Mouse (Mus musculus) kidney, embryonic 16.5 days (tissue): ENCODE data around the gene Rplp0. TPM values are rescaled to one million over a fixed set of nuclear protein-coding genes. Genes with fewer than 3 reads are reported as not detected.
A peak's percentile ranks its signal among the peaks of the same experiment; 100 is the strongest.

Experiments used
- ATAC-seq: fragments of 200-750 bp; cut with Nextera tagmentation; 2 replicates; pipeline ENCODE4 v1.8.0; 2017; ENCODE audit warnings: moderate TSS enrichment; ENCODE audit not compliant: low FRiP score, low TSS enrichment
- H3K27ac ChIP-seq: fragments of 300-500 bp; sonication (generic); 2 replicates; pipeline ENCODE4 v1.5.1; 2014; ENCODE audit warnings: low read length
- H3K27me3 ChIP-seq: fragments of 300-500 bp; sonication (generic); 2 replicates; pipeline ENCODE4 v1.6.1; 2014; ENCODE audit warnings: low read length, control low read depth, mixed read lengths; ENCODE audit not compliant: insufficient read depth
- H3K36me3 ChIP-seq: fragments of 300-500 bp; sonication (generic); 2 replicates; pipeline ENCODE4 v1.6.1; 2014; ENCODE audit warnings: low read length, control low read depth, mixed read lengths; ENCODE audit not compliant: insufficient read depth
- H3K4me1 ChIP-seq: fragments of 300-500 bp; sonication (generic); 2 replicates; pipeline ENCODE4 v1.6.1; 2014; ENCODE audit warnings: low read length, control low read depth, mixed read lengths; ENCODE audit not compliant: insufficient read depth
- H3K4me2 ChIP-seq: fragments of 300-500 bp; sonication (generic); replicated peaks from 2 replicates; pipeline ENCODE4 v1.6.1; 2014; ENCODE audit warnings: low read depth, low read length
- H3K4me3 ChIP-seq: fragments of 300-500 bp; sonication (generic); 2 replicates; pipeline ENCODE4 v1.5.1; 2014; ENCODE audit warnings: mild to moderate bottlenecking, low read length
- H3K9ac ChIP-seq: fragments of 300-500 bp; sonication (generic); replicated peaks from 2 replicates; pipeline ENCODE4 v1.6.1; 2014; ENCODE audit warnings: low read length
- H3K9me3 ChIP-seq: fragments of 300-500 bp; sonication (generic); 2 replicates; pipeline ENCODE4 v1.6.1; 2016; ENCODE audit warnings: low read length, control low read depth
- WGBS: fragments of 180-500 bp; shearing (Covaris S2); extraction: QIAGEN DNeasy Blood & Tissue Kit; methylation state at CpG from one replicate; pipeline ENCODE4 v1.1.7; 2014; 5-methylcytosine and 5-hydroxymethylcytosine counted together
- polyA plus RNA-seq: library from polyadenylated mRNA; unstranded; fragments of >200 nt; fragmentation: Nextera tagmentation; extraction: Ambion mirVana; gene quantifications from 2 replicates; pipeline ENCODE4 v1.2.1, GENCODE M21; 2015

Rplp0 gene
- polyA plus RNA-seq, 1 experiment from 2014 or later: 1,527 TPM

DNA sequence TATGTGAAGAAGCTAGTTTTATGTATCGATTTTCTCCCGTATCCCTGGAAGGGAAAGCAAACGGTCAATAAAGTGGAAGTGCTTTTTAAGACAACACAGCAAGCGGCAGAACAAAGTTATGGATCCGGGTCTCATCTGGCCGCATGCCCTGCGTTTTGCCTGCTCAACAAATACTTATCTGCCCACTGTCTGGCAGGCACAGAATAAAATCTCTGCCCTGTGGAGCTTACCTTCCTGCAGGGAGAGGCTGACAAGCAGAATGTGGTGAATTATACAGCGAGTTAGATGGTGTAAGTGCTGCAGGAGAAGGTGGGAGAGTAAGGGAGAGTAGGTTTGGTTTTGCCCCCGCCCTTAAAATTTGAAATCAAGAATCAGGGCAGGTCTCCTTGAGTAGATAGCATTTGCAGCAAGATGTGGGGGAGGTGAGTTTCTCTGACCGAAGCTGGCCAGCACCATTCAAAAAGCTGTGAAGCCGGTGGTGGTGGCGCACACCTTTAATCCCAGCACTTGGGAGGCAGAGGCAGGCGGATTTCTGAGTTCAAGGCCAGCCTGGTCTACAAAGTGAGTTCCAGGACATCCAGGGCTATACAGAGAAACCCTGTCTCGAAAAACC lies 979 bp upstream of the Rplp0 start:
- Histone ChIP-seq H3K27ac (no peak overlapping the region), H3K9me3 (no peaks in the 10 kb centered on the region), H3K27me3 (no peaks in the 10 kb centered on the region), H3K4me1 (peaks cover 31% of the 10 kb centered on the region), H3K4me3 (no peak overlapping the region), H3K4me2 (no peak overlapping the region), H3K36me3 (peaks cover 38% of the 10 kb centered on the region), H3K9ac (no peak overlapping the region)
- no peak for ATAC-seq
- WGBS: 89% methylated on average over 14 of the region's 14 CpGs

DNA sequence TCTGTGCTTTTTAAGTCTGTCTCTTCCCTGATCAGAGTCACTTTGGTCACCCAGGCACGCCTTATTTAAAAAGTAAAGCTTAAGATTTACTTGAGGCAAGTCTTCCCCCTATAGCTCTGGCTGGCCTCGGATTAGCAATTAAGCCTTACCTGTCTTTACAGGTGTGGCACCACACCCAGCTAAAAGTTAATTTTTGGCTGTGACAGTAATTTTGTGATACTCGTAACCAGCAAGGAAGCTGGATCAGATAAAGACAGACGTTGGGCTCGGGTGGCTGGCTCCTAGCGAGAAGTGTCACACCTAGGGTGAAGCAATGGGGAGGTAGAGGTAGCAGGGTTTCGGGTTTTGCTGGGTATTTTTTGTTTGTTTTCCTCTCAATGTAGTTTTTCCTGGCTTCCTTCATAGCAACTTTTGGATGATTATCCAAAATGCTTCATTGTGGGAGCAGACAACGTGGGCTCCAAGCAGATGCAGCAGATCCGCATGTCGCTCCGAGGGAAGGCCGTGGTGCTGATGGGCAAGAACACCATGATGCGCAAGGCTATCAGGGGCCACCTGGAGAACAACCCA lies 1.2 kb downstream of the Rplp0 start:
- H3K4me2 ChIP-seq: peak overlapping the region; percentile 95
- no peak overlapping the region for H3K27ac ChIP-seq
- ATAC-seq: no peak
- peaks cover 36% of the 10 kb centered on the region for H3K36me3 ChIP-seq
- H3K9me3 ChIP-seq: no peaks in the 10 kb centered on the region
- H3K9ac ChIP-seq: peak overlapping the region; percentile 96
- H3K4me1 ChIP-seq: peaks cover 41% of the 10 kb centered on the region
- 28% methylated on average over 13 of the region's 13 CpGs for WGBS
- peak overlapping the region; percentile 69 for H3K4me3 ChIP-seq
- H3K27me3 ChIP-seq: no peaks in the 10 kb centered on the region

GRCm38 (mm10) chr5:115563771-115564585 lies 4.7 kb downstream of the Rplp0 start:
- Histone ChIP-seq H3K27me3 (no peaks in the 10 kb centered on the region), H3K4me2 (peak overlapping the region; percentile 93), H3K27ac (no peak overlapping the region; the same call in 1 of the 2 replicates), H3K4me3 (no peak overlapping the region), H3K9ac (no peak overlapping the region), H3K9me3 (no peaks in the 10 kb centered on the region), H3K36me3 (peaks cover 36% of the 10 kb centered on the region), H3K4me1 (peaks cover 70% of the 10 kb centered on the region)
- 48% methylated on average over 5 of the region's 5 CpGs for WGBS
- ATAC-seq: no peak

DNA sequence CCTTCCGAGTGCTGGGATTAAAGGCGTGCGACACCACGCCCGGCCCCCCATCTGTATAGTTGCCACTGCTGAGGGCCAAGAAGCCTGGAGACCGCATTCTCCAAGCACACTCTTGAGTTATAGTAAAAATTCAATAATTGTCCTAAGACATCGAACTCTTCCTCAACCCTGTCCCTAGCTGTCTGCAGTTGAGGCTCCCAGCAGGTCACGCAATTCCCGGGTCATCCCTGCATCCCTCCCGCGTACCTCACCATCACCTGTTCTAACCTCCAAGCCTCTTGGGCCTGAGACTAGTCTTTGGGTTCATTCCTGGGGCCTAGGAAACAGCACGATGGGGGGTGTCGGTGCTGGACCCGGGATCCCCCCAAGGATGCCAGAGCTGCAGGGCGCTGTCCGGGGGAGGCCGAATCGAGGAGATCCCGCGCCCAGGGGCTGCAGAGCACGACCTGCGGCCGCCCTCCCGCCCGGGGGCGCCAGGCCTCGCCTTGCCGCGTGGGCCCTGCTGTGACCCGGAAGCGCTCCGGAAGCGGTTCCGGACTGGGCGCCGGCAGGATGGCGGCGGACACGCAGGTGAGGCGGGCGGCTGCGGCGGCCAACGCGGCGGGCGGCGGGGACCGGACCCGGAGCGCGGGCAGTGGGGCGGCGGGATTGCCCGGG lies 5.6 kb downstream of the Rplp0 start, which contains the start of gene Gcn1l1:
TSS of gene Gcn1l1 (plus strand) at position 518 of the 657 bp plus-strand sequence.
- Histone ChIP-seq H3K4me1 (peaks cover 79% of the 10 kb centered on the region), H3K9me3 (no peaks in the 10 kb centered on the region)
- WGBS: 2% methylated on average over 50 of the region's 55 CpGs

DNA sequence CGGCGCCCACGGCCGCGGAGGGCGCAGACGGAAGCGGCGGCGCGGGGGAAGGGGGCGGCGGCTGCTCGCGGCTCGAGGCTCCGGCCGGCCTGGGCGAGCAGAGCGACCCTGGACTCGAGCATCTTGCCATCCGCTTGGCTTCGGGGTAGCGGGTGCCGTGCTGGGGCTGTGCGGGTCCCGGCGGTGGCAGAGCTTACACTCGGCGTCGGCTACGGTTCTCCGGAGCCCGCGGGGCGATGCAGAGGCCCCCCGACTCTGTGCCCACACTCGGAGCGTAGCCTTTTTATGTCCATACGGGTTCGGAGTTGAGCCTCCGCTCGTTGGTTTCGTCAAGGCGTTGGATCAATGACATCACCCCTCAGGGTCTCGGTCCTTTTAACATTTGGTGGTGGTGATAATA lies 6.1 kb downstream of the Rplp0 start:
- Histone ChIP-seq H3K9ac (peak overlapping the region; percentile 95), H3K4me1 (peaks cover 77% of the 10 kb centered on the region), H3K27ac (peak overlapping the region; percentile 76), H3K9me3 (no peaks in the 10 kb centered on the region), H3K4me3 (peak overlapping the region; percentile 88), H3K27me3 (no peaks in the 10 kb centered on the region), H3K4me2 (peak overlapping the region; percentile 93), H3K36me3 (peaks cover 35% of the 10 kb centered on the region)
- peak; percentile 63 for ATAC-seq
- WGBS: under 1% methylated on average over 28 of the region's 46 CpGs

More for the DNA sequence above, 5.6 kb downstream of the Rplp0 start, which contains the start of gene Gcn1l1:
- ATAC-seq: peak; percentile 79
- Histone ChIP-seq H3K9ac (peak within 1 kb of the TSS; percentile 95), H3K4me2 (peak within 1 kb of the TSS; percentile 93), H3K4me3 (peak within 1 kb of the TSS; percentile 88), H3K36me3 (peaks cover 36% of the 10 kb centered on the region), H3K27me3 (no peaks in the 10 kb centered on the region), H3K27ac (peak within 1 kb of the TSS; percentile 76)

DNA sequence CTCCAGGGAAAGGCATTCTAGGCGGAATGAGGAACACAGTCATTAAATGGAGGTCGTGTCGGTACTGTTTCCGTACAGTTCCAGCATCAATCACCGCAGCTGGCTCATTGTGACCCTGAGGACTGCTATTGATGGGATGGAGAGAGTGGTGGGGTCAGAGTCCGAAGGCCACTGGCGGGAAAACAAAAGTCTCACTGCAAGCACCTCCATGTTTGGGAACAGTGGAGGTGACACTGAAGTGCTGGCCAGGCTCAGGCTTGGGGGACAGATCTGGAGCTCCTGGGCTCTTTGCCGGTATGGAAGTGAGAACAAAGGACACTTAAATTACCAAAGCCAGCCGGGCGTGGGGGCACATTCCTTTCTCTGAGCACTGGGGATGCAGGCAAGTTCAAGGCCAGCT lies 9.4 kb downstream of the Rplp0 start:
- no peak for ATAC-seq
- Histone ChIP-seq H3K36me3 (peaks cover 13% of the 10 kb centered on the region), H3K4me2 (peak overlapping the region; percentile 1; the same call in 1 of the 2 replicates), H3K27ac (peak overlapping the region; percentile 79), H3K4me3 (no peak overlapping the region), H3K27me3 (no peaks in the 10 kb centered on the region), H3K9me3 (no peaks in the 10 kb centered on the region), H3K9ac (0 out of 2 replicates have a peak overlapping the region, but pooled peaks have one; percentile 1), H3K4me1 (peaks cover 73% of the 10 kb centered on the region)
- 19% methylated on average over 10 of the region's 10 CpGs for WGBS

GRCm38 (mm10) chr5:115569308-115569707 lies 10.0 kb downstream of the Rplp0 start:
- H3K4me1 ChIP-seq: peaks cover 75% of the 10 kb centered on the region
- H3K36me3 ChIP-seq: peaks cover 8% of the 10 kb centered on the region
- no peaks in the 10 kb centered on the region for H3K9me3 ChIP-seq
- no peak overlapping the region for H3K4me2 ChIP-seq
- no peak overlapping the region for H3K4me3 ChIP-seq
- 58% methylated on average over 11 of the region's 11 CpGs for WGBS
- H3K9ac ChIP-seq: peak overlapping the region; percentile 29; the same call in 1 of the 2 replicates
- ATAC-seq: no peak
- no peaks in the 10 kb centered on the region for H3K27me3 ChIP-seq
- peak overlapping the region; percentile 79 for H3K27ac ChIP-seq

DNA sequence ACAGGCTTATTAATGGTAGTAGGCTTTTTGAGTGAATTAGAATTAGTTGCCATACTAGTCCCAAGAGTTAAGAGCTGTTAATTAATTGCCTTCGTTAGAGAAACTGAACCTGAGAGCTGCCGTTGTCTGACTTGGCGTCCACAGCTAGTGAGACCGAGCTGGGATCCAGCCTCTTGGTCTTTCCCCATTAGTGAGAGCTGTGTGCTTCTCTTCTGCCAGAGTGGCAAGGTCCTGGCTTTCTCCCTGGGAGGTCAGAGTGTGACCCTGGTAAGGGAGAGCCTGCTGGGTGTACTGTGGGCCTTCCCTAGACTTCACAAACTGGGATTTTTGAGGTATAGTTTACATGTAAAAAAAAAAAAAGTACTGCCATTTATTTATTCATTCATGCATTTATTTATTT lies 10.5 kb downstream of the Rplp0 start:
- 81% methylated on average over 4 of the region's 4 CpGs for WGBS
- Histone ChIP-seq H3K4me3 (no peak overlapping the region), H3K27ac (peak overlapping the region; percentile 79), H3K4me1 (peaks cover 71% of the 10 kb centered on the region), H3K9ac (peak overlapping the region; percentile 29; the same call in 1 of the 2 replicates), H3K4me2 (no peak overlapping the region), H3K27me3 (no peaks in the 10 kb centered on the region), H3K36me3 (peaks cover 11% of the 10 kb centered on the region), H3K9me3 (no peaks in the 10 kb centered on the region)
- ATAC-seq: no peak

GRCm38 (mm10) chr5:115571086-115571485 lies 11.8 kb downstream of the Rplp0 start:
- H3K36me3 ChIP-seq: peaks cover 22% of the 10 kb centered on the region
- H3K27ac ChIP-seq: no peak overlapping the region
- WGBS: 97% methylated on average over 7 of the region's 7 CpGs
- H3K4me3 ChIP-seq: no peak overlapping the region
- peaks cover 64% of the 10 kb centered on the region for H3K4me1 ChIP-seq
- no peak overlapping the region for H3K9ac ChIP-seq
- no peak for ATAC-seq
- H3K9me3 ChIP-seq: no peaks in the 10 kb centered on the region
- no peak overlapping the region for H3K4me2 ChIP-seq
- H3K27me3 ChIP-seq: no peaks in the 10 kb centered on the region
